Mouse (Mus musculus) embryonic facial prominence, embryonic 14.5 days (tissue): ENCODE data around the gene Emc8. TPM values are rescaled to one million over a fixed set of nuclear protein-coding genes. Genes with fewer than 3 reads are reported as not detected.
A peak's percentile ranks its signal among the peaks of the same experiment; 100 is the strongest.

ENCODE experiments used
- ATAC-seq: fragments of 200-750 bp; cut with Nextera tagmentation; 2 replicates; pipeline ENCODE4 v1.8.0; 2017; ENCODE audit warnings: low read depth, moderate number of reproducible peaks, moderate TSS enrichment
- DNase-seq: peaks from one replicate; pipeline ENCODE4 v3.0.0-alpha.2; 2015; ENCODE audit warnings: low spot score
- H3K27ac ChIP-seq: fragments of 300-500 bp; sonication (generic); replicated peaks from 2 replicates; pipeline ENCODE4 v1.5.1; 2014; ENCODE audit warnings: low read depth, mild to moderate bottlenecking, low read length, moderate library complexity
- H3K27me3 ChIP-seq: fragments of 300-500 bp; sonication (generic); replicated peaks from 2 replicates; pipeline ENCODE4 v1.6.1; 2014; ENCODE audit warnings: low read length; ENCODE audit not compliant: control insufficient read depth, insufficient read depth
- H3K36me3 ChIP-seq: fragments of 300-500 bp; sonication (generic); 2 replicates; pipeline ENCODE4 v1.6.1; 2014; ENCODE audit warnings: low read length, mixed read lengths; ENCODE audit not compliant: control insufficient read depth, insufficient read depth
- H3K4me1 ChIP-seq: fragments of 300-500 bp; sonication (generic); 2 replicates; pipeline ENCODE4 v1.6.1; 2014; ENCODE audit warnings: antibody characterized with exemption, low read length; ENCODE audit not compliant: control insufficient read depth, insufficient read depth
- H3K4me2 ChIP-seq: fragments of 300-500 bp; sonication (generic); 2 replicates; pipeline ENCODE4 v1.6.1; 2014; ENCODE audit warnings: low read depth, mild to moderate bottlenecking, low read length, moderate library complexity, mixed read lengths
- H3K4me3 ChIP-seq: fragments of 300-500 bp; sonication (generic); 2 replicates; pipeline ENCODE4 v1.5.1; 2014; ENCODE audit warnings: low read depth, mild to moderate bottlenecking, low read length
- H3K9ac ChIP-seq: fragments of 300-500 bp; sonication (generic); 2 replicates; pipeline ENCODE4 v1.6.1; 2014; ENCODE audit warnings: low read depth, mild to moderate bottlenecking, low read length, moderate library complexity, mixed read lengths
- H3K9me3 ChIP-seq: fragments of 300-500 bp; sonication (generic); 2 replicates; pipeline ENCODE4 v1.6.1; 2016; ENCODE audit warnings: low read length; ENCODE audit not compliant: control insufficient read depth
- WGBS: fragments of 180-500 bp; shearing (Covaris S2); extraction: QIAGEN DNeasy Blood & Tissue Kit; methylation state at CpG from one replicate; pipeline ENCODE4 v1.1.7; 2014; 5-methylcytosine and 5-hydroxymethylcytosine counted together
- polyA plus RNA-seq: library from polyadenylated mRNA; unstranded; fragments of >200 nt; fragmentation: Nextera tagmentation; extraction: Ambion mirVana; gene quantifications from 2 replicates; pipeline ENCODE4 v1.2.1, GENCODE M21; 2014

Emc8 gene
- polyA plus RNA-seq, 1 experiment from 2014 or later: 221 TPM

GRCm38 (mm10) chr8:120614491-120614890 is 53.9 kb downstream of the Emc8 start:
- Histone ChIP-seq H3K4me2 (no peak overlapping the region), H3K9ac (no peak overlapping the region), H3K27ac (no peak overlapping the region), H3K27me3 (no peaks in the 10 kb centered on the region), H3K4me3 (no peak overlapping the region), H3K9me3 (no peaks in the 10 kb centered on the region), H3K4me1 (no peaks in the 10 kb centered on the region; the same call in 1 of the 2 replicates), H3K36me3 (no peaks in the 10 kb centered on the region)
- ATAC-seq (no peak), DNase-seq (no peak)
- 89% methylated on average over 3 of the region's 3 CpGs for WGBS

- ATAC-seq (no peak), DNase-seq (no peak)
- 88% methylated on average over 6 of the region's 6 CpGs for WGBS
- H3K4me3 ChIP-seq: no peak overlapping the region
- H3K36me3 ChIP-seq: no peaks in the 10 kb centered on the region
- no peak overlapping the region for H3K27ac ChIP-seq
- H3K27me3 ChIP-seq: no peaks in the 10 kb centered on the region
- H3K9ac ChIP-seq: no peak overlapping the region
- no peaks in the 10 kb centered on the region for H3K4me1 ChIP-seq
- no peaks in the 10 kb centered on the region for H3K9me3 ChIP-seq
- no peak overlapping the region for H3K4me2 ChIP-seq
Measured at GRCm38 (mm10) chr8:120610824-120611223, 57.5 kb downstream of the Emc8 start.

GRCm38 (mm10) chr8:120607885-120608284 is 60.5 kb downstream of the Emc8 start:
- Histone ChIP-seq H3K4me1 (no peaks in the 10 kb centered on the region), H3K9me3 (no peaks in the 10 kb centered on the region), H3K9ac (no peak overlapping the region), H3K27ac (no peak overlapping the region), H3K27me3 (no peaks in the 10 kb centered on the region), H3K4me2 (no peak overlapping the region), H3K36me3 (no peaks in the 10 kb centered on the region), H3K4me3 (no peak overlapping the region)
- WGBS: 13% methylated on average over 7 of the region's 7 CpGs
- DNase-seq (peak; percentile 80), ATAC-seq (no peak)

- Histone ChIP-seq H3K4me3 (no peak overlapping the region), H3K27ac (no peak overlapping the region), H3K9me3 (no peaks in the 10 kb centered on the region), H3K36me3 (no peaks in the 10 kb centered on the region), H3K9ac (no peak overlapping the region), H3K4me2 (no peak overlapping the region), H3K4me1 (no peaks in the 10 kb centered on the region), H3K27me3 (no peaks in the 10 kb centered on the region)
- DNase-seq: no peak
- WGBS: 86% methylated on average over 9 of the region's 9 CpGs
- ATAC-seq: no peak
Measured at GRCm38 (mm10) chr8:120607460-120607859, 60.9 kb downstream of the Emc8 start.

Other genes with a start within 250 kb of the Emc8 start
- gene Gins2, start 79.3 kb downstream of the Emc8 start, polyA plus RNA-seq: 82.7 and 94.0 TPM in 2 replicates
- 6.9 and 7.4 TPM in 2 replicates for gene 1190005I06Rik, start 20.9 kb downstream of the Emc8 start, polyA plus RNA-seq
- gene Gm27021, start 494 bp downstream of the Emc8 start, polyA plus RNA-seq: 2.7 and 3.3 TPM in 2 replicates
- gene Cox4i1, start 351 bp downstream of the Emc8 start, polyA plus RNA-seq: 977 and 1,053 TPM in 2 replicates
- 7.4 and 8.9 TPM in 2 replicates for gene Irf8, start 67.8 kb upstream of the Emc8 start, polyA plus RNA-seq